Comparison of ENCODE assay signal across 16 mouse cellular contexts in the genomic region with DNA sequence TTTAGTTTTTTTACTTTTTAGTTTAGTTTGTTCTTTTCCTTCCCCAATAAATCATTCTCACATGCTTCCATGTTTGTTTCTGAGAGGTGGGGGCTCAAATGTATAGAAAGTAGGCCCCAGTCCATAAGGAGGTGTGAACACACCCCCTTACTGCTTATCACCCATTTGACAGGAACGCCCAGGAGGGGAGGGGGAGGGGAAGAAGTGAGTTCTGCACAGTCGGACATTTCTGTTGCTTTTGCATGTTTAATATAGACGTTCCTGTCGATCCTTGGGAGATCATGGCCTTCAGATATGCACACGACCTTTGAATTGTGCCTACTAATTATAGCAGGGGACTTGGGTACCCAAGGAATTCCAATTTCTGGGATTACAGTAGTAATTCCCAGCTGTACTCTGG.
"Had no signal": no experiment of that assay in that cellular context is flagged by ENCODE, and none has a peak within 500 bp of the region (broad histone marks: within the 10 kb centered on the region; RNA-seq: fewer than 3 reads in every experiment).

No protein-coding gene starts in this region.

- H3K27me3 ChIP-seq: limb, embryonic 12.5 days; neural tube, embryonic 15.5 days; stomach, embryonic 15.5 days had no signal

- ATAC-seq: lung, postnatal 0 days had no signal

- H3K4me1 ChIP-seq: midbrain, embryonic 10.5 days; stomach, embryonic 15.5 days had no signal

- H3K9ac ChIP-seq: limb, embryonic 12.5 days; neural tube, embryonic 15.5 days; stomach, embryonic 15.5 days had no signal

- H3K9me3 ChIP-seq: midbrain, embryonic 10.5 days; neural tube, embryonic 15.5 days; stomach, embryonic 15.5 days had no signal

- H3K4me3 ChIP-seq: layer of hippocampus, adult 2 months; limb, embryonic 12.5 days; midbrain, embryonic 10.5 days; myocyte; neural tube, embryonic 15.5 days; stomach, embryonic 15.5 days had no signal

- H3K4me2 ChIP-seq: limb, embryonic 12.5 days; neural tube, embryonic 15.5 days; stomach, embryonic 15.5 days had no signal

- H3K27ac ChIP-seq: layer of hippocampus, adult 2 months; limb, embryonic 12.5 days; midbrain, embryonic 10.5 days; neural tube, embryonic 15.5 days; stomach, embryonic 15.5 days had no signal

- DNase-seq: kidney, adult 18-20 months; kidney, postnatal 10 days; kidney, postnatal 4 days; lung, adult 2 months; lung, postnatal 4 days; midbrain, embryonic 14.5 days; right cerebral cortex, adult 18-20 months; spleen, adult 18-20 months; thymus, postnatal 4 days had no signal
